Mouse (Mus musculus) forebrain, embryonic 10.5 days (tissue): ENCODE data around the gene Rap1b. TPM values are rescaled to one million over a fixed set of nuclear protein-coding genes. Genes with fewer than 3 reads are reported as not detected.

Experiments used
- DNase-seq: peaks from one replicate; pipeline ENCODE4 v3.0.0-alpha.2; 2017; ENCODE audit warnings: low spot score; ENCODE audit errors: extremely low spot score
- H3K27ac ChIP-seq: fragments of 300-500 bp; sonication (generic); 2 replicates; pipeline ENCODE4 v1.5.1; 2016; ENCODE audit warnings: mild to moderate bottlenecking
- H3K27me3 ChIP-seq: fragments of 300-500 bp; sonication (generic); 2 replicates; pipeline ENCODE4 v1.6.1; 2016; ENCODE audit warnings: mild to moderate bottlenecking; ENCODE audit not compliant: poor library complexity, severe bottlenecking
- H3K36me3 ChIP-seq: fragments of 300-500 bp; sonication (generic); replicated peaks from 2 replicates; pipeline ENCODE4 v1.6.1; 2016; ENCODE audit warnings: mild to moderate bottlenecking, moderate library complexity
- H3K4me1 ChIP-seq: fragments of 300-500 bp; sonication (generic); 2 replicates; pipeline ENCODE4 v1.6.1; 2016
- H3K4me3 ChIP-seq: fragments of 300-500 bp; sonication (generic); 2 replicates; pipeline ENCODE4 v1.5.1; 2016; ENCODE audit warnings: mild to moderate bottlenecking, moderate library complexity
- H3K9me3 ChIP-seq: fragments of 300-500 bp; sonication (generic); 2 replicates; pipeline ENCODE4 v1.6.1; 2016; ENCODE audit warnings: mild to moderate bottlenecking, moderate library complexity
- WGBS: fragments of 180-500 bp; shearing (Covaris S2); methylation state at CpG from one replicate; pipeline ENCODE4 v1.1.7; 2016; 5-methylcytosine and 5-hydroxymethylcytosine counted together
- polyA plus RNA-seq: library from polyadenylated mRNA; unstranded; fragments of >200 nt; fragmentation: Nextera tagmentation; extraction: Ambion mirVana; gene quantifications from 2 replicates; pipeline ENCODE4 v1.2.1, GENCODE M21; 2016

Gene Rap1b
- polyA plus RNA-seq, 1 experiment from 2014 or later: 136 TPM

GRCm38 (mm10) chr10:117769541-117770285, 76.1 kb downstream of the Rap1b start:
- Histone ChIP-seq H3K27ac (no peak overlapping the region), H3K4me1 (no peaks in the 10 kb centered on the region), H3K4me3 (no peak overlapping the region), H3K36me3 (peaks cover 94% of the 10 kb centered on the region), H3K27me3 (no peaks in the 10 kb centered on the region), H3K9me3 (no peaks in the 10 kb centered on the region)
- 95% methylated on average over 9 of the region's 9 CpGs for WGBS
- DNase-seq: no peak

GRCm38 (mm10) chr10:117768141-117768440, 77.7 kb downstream of the Rap1b start:
- Histone ChIP-seq H3K4me3 (no peak overlapping the region), H3K9me3 (no peaks in the 10 kb centered on the region), H3K4me1 (no peaks in the 10 kb centered on the region), H3K27ac (no peak overlapping the region), H3K27me3 (no peaks in the 10 kb centered on the region), H3K36me3 (peaks cover 94% of the 10 kb centered on the region)
- WGBS: 92% methylated on average over 7 of the region's 7 CpGs
- DNase-seq: no peak

GRCm38 (mm10) chr10:117767286-117768140, 78.3 kb downstream of the Rap1b start:
- Histone ChIP-seq H3K4me3 (no peak overlapping the region), H3K4me1 (no peaks in the 10 kb centered on the region), H3K9me3 (no peaks in the 10 kb centered on the region), H3K27me3 (no peaks in the 10 kb centered on the region), H3K36me3 (peaks cover 94% of the 10 kb centered on the region), H3K27ac (no peak overlapping the region)
- DNase-seq: no peak
- 91% methylated on average over 10 of the region's 10 CpGs for WGBS

GRCm38 (mm10) chr10:117766896-117767160, 79.0 kb downstream of the Rap1b start:
- peaks cover 96% of the 10 kb centered on the region for H3K36me3 ChIP-seq
- H3K27ac ChIP-seq: no peak overlapping the region
- no peaks in the 10 kb centered on the region for H3K9me3 ChIP-seq
- H3K4me3 ChIP-seq: no peak overlapping the region
- no peak for DNase-seq
- H3K4me1 ChIP-seq: no peaks in the 10 kb centered on the region
- H3K27me3 ChIP-seq: no peaks in the 10 kb centered on the region
- WGBS: 94% methylated on average over 5 of the region's 5 CpGs

GRCm38 (mm10) chr10:117766111-117766895, 79.5 kb downstream of the Rap1b start:
- Histone ChIP-seq H3K27me3 (no peaks in the 10 kb centered on the region), H3K36me3 (peaks cover 96% of the 10 kb centered on the region), H3K4me1 (no peaks in the 10 kb centered on the region), H3K4me3 (no peak overlapping the region), H3K9me3 (no peaks in the 10 kb centered on the region), H3K27ac (no peak overlapping the region)
- no peak for DNase-seq
- 94% methylated on average over 16 of the region's 16 CpGs for WGBS

- H3K4me1 ChIP-seq: no peaks in the 10 kb centered on the region
- H3K4me3 ChIP-seq: no peak overlapping the region
- H3K27me3 ChIP-seq: no peaks in the 10 kb centered on the region
- no peak overlapping the region for H3K27ac ChIP-seq
- DNase-seq: no peak
- H3K9me3 ChIP-seq: no peaks in the 10 kb centered on the region
- WGBS: 94% methylated on average over 11 of the region's 11 CpGs
- peaks cover 96% of the 10 kb centered on the region for H3K36me3 ChIP-seq
These were observed 80.5 kb downstream of the Rap1b start for GRCm38 (mm10) chr10:117765116-117765894.

- Histone ChIP-seq H3K27me3 (no peaks in the 10 kb centered on the region), H3K4me3 (no peak overlapping the region), H3K4me1 (no peaks in the 10 kb centered on the region), H3K27ac (no peak overlapping the region), H3K9me3 (no peaks in the 10 kb centered on the region), H3K36me3 (peaks cover 96% of the 10 kb centered on the region)
- 93% methylated on average over 6 of the region's 6 CpGs for WGBS
- no peak for DNase-seq
These were observed 81.2 kb downstream of the Rap1b start for GRCm38 (mm10) chr10:117764598-117764997.

Other genes with a start within 250 kb of the Rap1b start
- gene Cpm, start 216.5 kb downstream of the Rap1b start, polyA plus RNA-seq: 4.8 and 5.9 TPM in 2 replicates
- gene Mdm2, start 135.3 kb downstream of the Rap1b start, polyA plus RNA-seq: 54.0 and 58.3 TPM in 2 replicates
- gene Slc35e3, start 99.7 kb downstream of the Rap1b start, polyA plus RNA-seq: 22.4 TPM in 2 replicates
- 113 and 116 TPM in 2 replicates for gene Nup107, start 53.3 kb downstream of the Rap1b start, polyA plus RNA-seq